Mouse (Mus musculus) limb, embryonic 13.5 days (tissue): ENCODE results near the gene Pramel1. TPM values are rescaled to one million over a fixed set of nuclear protein-coding genes. Genes with fewer than 3 reads are reported as not detected.
"Not testable (repeated sequence)": the region's sequence is repeated elsewhere in the genome, so short reads cannot be mapped to it uniquely, and the experiment has no call there.

Experiments used
- ATAC-seq: fragments of 200-750 bp; cut with Nextera tagmentation; 2 replicates; pipeline ENCODE4 v1.8.0; 2017; ENCODE audit warnings: low read depth, moderate number of reproducible peaks, moderate TSS enrichment; ENCODE audit not compliant: low FRiP score
- H3K27ac ChIP-seq: fragments of 300-500 bp; sonication (generic); 2 replicates; pipeline ENCODE4 v1.5.1; 2015; ENCODE audit warnings: inconsistent platforms, mild to moderate bottlenecking, moderate library complexity
- H3K27me3 ChIP-seq: fragments of 300-500 bp; sonication (generic); 2 replicates; pipeline ENCODE4 v1.6.1; 2015; ENCODE audit warnings: mild to moderate bottlenecking, inconsistent platforms
- H3K36me3 ChIP-seq: fragments of 300-500 bp; sonication (generic); 2 replicates; pipeline ENCODE4 v1.6.1; 2015; ENCODE audit warnings: inconsistent platforms, mild to moderate bottlenecking, moderate library complexity
- H3K4me1 ChIP-seq: fragments of 300-500 bp; sonication (generic); 2 replicates; pipeline ENCODE4 v1.6.1; 2015; ENCODE audit warnings: inconsistent platforms
- H3K4me2 ChIP-seq: fragments of 300-500 bp; sonication (generic); replicated peaks from 2 replicates; pipeline ENCODE4 v1.6.1; 2015; ENCODE audit warnings: inconsistent platforms, mild to moderate bottlenecking, moderate library complexity
- H3K4me3 ChIP-seq: fragments of 300-500 bp; sonication (generic); 2 replicates; pipeline ENCODE4 v1.5.1; 2015; ENCODE audit warnings: moderate library complexity, mild to moderate bottlenecking, inconsistent platforms
- H3K9ac ChIP-seq: fragments of 300-500 bp; sonication (generic); 2 replicates; pipeline ENCODE4 v1.6.1; 2015; ENCODE audit warnings: mild to moderate bottlenecking, inconsistent platforms
- H3K9me3 ChIP-seq: fragments of 300-500 bp; sonication (generic); 2 replicates; pipeline ENCODE4 v1.6.1; 2016; ENCODE audit warnings: inconsistent platforms
- WGBS: fragments of 180-500 bp; shearing (Covaris S2); methylation state at CpG from one replicate; pipeline ENCODE4 v1.1.7; 2015; 5-methylcytosine and 5-hydroxymethylcytosine counted together
- polyA plus RNA-seq: library from polyadenylated mRNA; unstranded; fragments of >200 nt; fragmentation: Nextera tagmentation; extraction: Ambion mirVana; gene quantifications from 2 replicates; pipeline ENCODE4 v1.2.1, GENCODE M21; 2015

Pramel1 gene
- polyA plus RNA-seq, 1 experiment from 2014 or later: not detected

GRCm38 (mm10) chr4:143382163-143382562 is 12.1 kb upstream of the Pramel1 start:
- WGBS: 68% methylated on average over 3 of the region's 3 CpGs
- Histone ChIP-seq H3K9me3 (no peaks in the 10 kb centered on the region), H3K4me2 (no peak overlapping the region), H3K27me3 (peaks cover 18% of the 10 kb centered on the region; the same call in 1 of the 2 replicates), H3K9ac (no peak overlapping the region), H3K36me3 (no peaks in the 10 kb centered on the region), H3K4me3 (no peak overlapping the region), H3K4me1 (no peaks in the 10 kb centered on the region), H3K27ac (no peak overlapping the region)
- no peak for ATAC-seq

- WGBS: 44% methylated on average over 4 of the region's 4 CpGs
Observed at GRCm38 (mm10) chr4:143383646-143384045, 10.6 kb upstream of the Pramel1 start.

GRCm38 (mm10) chr4:143388955-143389702 is 5.1 kb upstream of the Pramel1 start:
- H3K9me3 ChIP-seq: peaks cover 4% of the 10 kb centered on the region
- peak overlapping the region; percentile 67 for H3K9ac ChIP-seq
- H3K36me3 ChIP-seq: no peaks in the 10 kb centered on the region
- H3K4me1 ChIP-seq: no peaks in the 10 kb centered on the region
- H3K4me2 ChIP-seq: peak overlapping the region; percentile 63
- H3K27me3 ChIP-seq: no peaks in the 10 kb centered on the region
- H3K27ac ChIP-seq: no peak overlapping the region
- H3K4me3 ChIP-seq: peak overlapping the region; percentile 44
- WGBS: 9% methylated on average over 30 of the region's 43 CpGs
- ATAC-seq: peak; percentile 89

More at GRCm38 (mm10) chr4:143383646-143384045, 10.6 kb upstream of the Pramel1 start:
- no peak for ATAC-seq
- no peak overlapping the region for H3K4me2 ChIP-seq
- no peaks in the 10 kb centered on the region for H3K4me1 ChIP-seq
- no peak overlapping the region for H3K9ac ChIP-seq
- no peaks in the 10 kb centered on the region for H3K9me3 ChIP-seq
- H3K27me3 ChIP-seq: peaks cover 17% of the 10 kb centered on the region; the same call in 1 of the 2 replicates
- H3K27ac ChIP-seq: no peak overlapping the region
- H3K4me3 ChIP-seq: no peak overlapping the region
- H3K36me3 ChIP-seq: no peaks in the 10 kb centered on the region

GRCm38 (mm10) chr4:143411566-143412218 is 17.5 kb downstream of the Pramel1 start:
- 0 out of 2 replicates have a peak, but pooled peaks cover 4% of the 10 kb centered on the region for H3K4me1 ChIP-seq
- ATAC-seq: no peak

GRCm38 (mm10) chr4:143412219-143413092 is 18.2 kb downstream of the Pramel1 start, which contains the start of gene Pramef8:
Pramef8 (plus strand) TSS chr4:143412426.
- Histone ChIP-seq H3K4me2 (peak within 1 kb of the TSS; percentile 55), H3K27ac (peak within 1 kb of the TSS; percentile 83), H3K9me3 (no peaks in the 10 kb centered on the region), H3K4me1 (0 out of 2 replicates have a peak, but pooled peaks cover 4% of the 10 kb centered on the region), H3K9ac (peak within 1 kb of the TSS; percentile 59), H3K36me3 (peaks cover 33% of the 10 kb centered on the region), H3K4me3 (peak within 1 kb of the TSS; percentile 58), H3K27me3 (no peaks in the 10 kb centered on the region)
- WGBS: under 1% methylated on average over 50 of the region's 50 CpGs
- ATAC-seq: peak; percentile 96

More at GRCm38 (mm10) chr4:143411566-143412218, 17.5 kb downstream of the Pramel1 start:
- Histone ChIP-seq H3K4me2 (peak overlapping the region; percentile 55), H3K27ac (no peak overlapping the region), H3K27me3 (no peaks in the 10 kb centered on the region), H3K4me3 (peak overlapping the region; percentile 58), H3K9ac (0 out of 2 replicates have a peak overlapping the region, but pooled peaks have one; percentile 5), H3K36me3 (peaks cover 26% of the 10 kb centered on the region), H3K9me3 (no peaks in the 10 kb centered on the region)
- 74% methylated on average over 5 of the region's 5 CpGs for WGBS

GRCm38 (mm10) chr4:143413621-143414020 is 19.4 kb downstream of the Pramel1 start:
- no peak overlapping the region for H3K9ac ChIP-seq
- no peak for ATAC-seq
- H3K4me2 ChIP-seq: no peak overlapping the region

GRCm38 (mm10) chr4:143414121-143414520 is 19.9 kb downstream of the Pramel1 start:
- Histone ChIP-seq H3K4me3 (no peak overlapping the region), H3K36me3 (peaks cover 50% of the 10 kb centered on the region), H3K9me3 (no peaks in the 10 kb centered on the region), H3K27ac (no peak overlapping the region), H3K4me1 (0 out of 2 replicates have a peak, but pooled peaks cover 4% of the 10 kb centered on the region), H3K27me3 (no peaks in the 10 kb centered on the region), H3K4me2 (no peak overlapping the region), H3K9ac (no peak overlapping the region)
- no peak for ATAC-seq
- 92% methylated on average over 3 of the region's 3 CpGs for WGBS

More at GRCm38 (mm10) chr4:143413621-143414020, 19.4 kb downstream of the Pramel1 start:
- no peak overlapping the region for H3K4me3 ChIP-seq
- H3K36me3 ChIP-seq: peaks cover 45% of the 10 kb centered on the region
- 0 out of 2 replicates have a peak, but pooled peaks cover 4% of the 10 kb centered on the region for H3K4me1 ChIP-seq
- no peaks in the 10 kb centered on the region for H3K27me3 ChIP-seq
- 93% methylated on average over 1 of the region's 1 CpGs for WGBS
- H3K9me3 ChIP-seq: no peaks in the 10 kb centered on the region
- H3K27ac ChIP-seq: no peak overlapping the region

GRCm38 (mm10) chr4:143426770-143427169 is 32.5 kb downstream of the Pramel1 start:
- not testable (repeated sequence) for H3K27me3 ChIP-seq, H3K36me3 ChIP-seq, H3K27ac ChIP-seq, H3K4me1 ChIP-seq, H3K4me3 ChIP-seq, H3K4me2 ChIP-seq, H3K9me3 ChIP-seq, ATAC-seq, H3K9ac ChIP-seq
- WGBS: 50% methylated on average over 5 of the region's 5 CpGs

Other genes with a start within 250 kb of the Pramel1 start
- gene Prdm2, start 181.4 kb upstream of the Pramel1 start, polyA plus RNA-seq: 17.4 and 18.0 TPM in 2 replicates
- 62.5 and 63.3 TPM in 2 replicates for gene Pdpn, start 94.9 kb upstream of the Pramel1 start, polyA plus RNA-seq
- gene Lrrc38, start 44.7 kb upstream of the Pramel1 start, polyA plus RNA-seq: 1.0 TPM in 2 replicates
- 22.3 and 24.3 TPM in 2 replicates for gene Pramef8, start 18.0 kb downstream of the Pramel1 start, polyA plus RNA-seq
- gene Oog4, start 55.9 kb downstream of the Pramel1 start, polyA plus RNA-seq: not detected in 2 replicates
- gene Gm13043, start 116.9 kb downstream of the Pramel1 start, polyA plus RNA-seq: not detected in 2 replicates
- not detected in 2 replicates for gene Gm13040, start 141.5 kb downstream of the Pramel1 start, polyA plus RNA-seq
- gene BC080695, start 157.3 kb downstream of the Pramel1 start, polyA plus RNA-seq: not detected in 2 replicates
- not detected in 2 replicates for gene Gm13057, start 157.3 kb downstream of the Pramel1 start, polyA plus RNA-seq
- gene Gm13083, start 220.6 kb downstream of the Pramel1 start, polyA plus RNA-seq: not detected in 2 replicates